Mouse (Mus musculus) mouse embryonic stem cell (cell line): ENCODE results near the gene Agrn.

Experiments used
- in situ Hi-C, 2 experiments: fragments of 300-500 bp; cut with MboI; formaldehyde crosslinking; loops; 1 replicate in 1 of 2; 3 replicates in 1 of 2; pipeline ENCODE4 v1.14.3; 2019 to 2020; ENCODE audit warnings: low sequenced_read_pairs in 2 of 2, low pct_unique_long_range_greater_than_20kb in 1 of 2, mixed read lengths in 1 of 2; ENCODE audit not compliant: unreplicated experiment in 1 of 2

The Agrn gene

GRCm38 (mm10) chr4:156203413-156204131 lies 6.3 kb upstream of the Agrn start:
- in situ Hi-C loops: no loop called here

- in situ Hi-C loops: no loop called here
Measured at GRCm38 (mm10) chr4:156203001-156203412, 5.7 kb upstream of the Agrn start, which contains the start of gene AW011738. AW011738 (plus strand) TSS chr4:156203304.

- in situ Hi-C loops: no loop called here
Measured at GRCm38 (mm10) chr4:156202462-156202893, 5.2 kb upstream of the Agrn start.

- in situ Hi-C loops: no loop called here
Measured at GRCm38 (mm10) chr4:156200623-156201475, 3.6 kb upstream of the Agrn start, which contains the start of gene Isg15. Isg15 (minus strand) TSS chr4:156200818.

GRCm38 (mm10) chr4:156197829-156198205 lies 529 bp upstream of the Agrn start:
- in situ Hi-C loops: no loop called here

- in situ Hi-C loops: no loop called here
Measured at GRCm38 (mm10) chr4:156195927-156196870, 1.1 kb downstream of the Agrn start.

GRCm38 (mm10) chr4:156194346-156194745 lies 2.9 kb downstream of the Agrn start:
- in situ Hi-C loops: no loop called here

GRCm38 (mm10) chr4:156193906-156194305 lies 3.4 kb downstream of the Agrn start:
- in situ Hi-C loops: no loop called here

- in situ Hi-C loops: no loop called here
Measured at GRCm38 (mm10) chr4:156193200-156193590, 4.1 kb downstream of the Agrn start.

- in situ Hi-C loops: no loop called here
Measured at GRCm38 (mm10) chr4:156192421-156193199, 4.7 kb downstream of the Agrn start.

GRCm38 (mm10) chr4:156188811-156189323 lies 8.4 kb downstream of the Agrn start:
- in situ Hi-C loops: no loop called here

GRCm38 (mm10) chr4:156188162-156188810 lies 9.0 kb downstream of the Agrn start:
- in situ Hi-C loops: no loop called here

GRCm38 (mm10) chr4:156185950-156186850 lies 11.1 kb downstream of the Agrn start:
- in situ Hi-C loops: no loop called here

GRCm38 (mm10) chr4:156185456-156185949 lies 11.8 kb downstream of the Agrn start:
- in situ Hi-C loops: no loop called here

GRCm38 (mm10) chr4:156184291-156184954 lies 12.9 kb downstream of the Agrn start:
- in situ Hi-C loops: no loop called here

- in situ Hi-C loops: no loop called here
Measured at GRCm38 (mm10) chr4:156183747-156184146, 13.5 kb downstream of the Agrn start.
